Mouse (Mus musculus) kidney, adult 2 months (tissue): ENCODE data around the gene Fras1. TPM values are rescaled to one million over a fixed set of nuclear protein-coding genes. Genes with fewer than 3 reads are reported as not detected.

Source experiments
- DNase-seq: peaks from one replicate; pipeline ENCODE4 v3.0.0; 2021
- H3K27ac ChIP-seq: fragments of 200-500 bp; 2 replicates; pipeline ENCODE4 v1.5.1; 2012; ENCODE audit warnings: low read depth, low read length, control low read depth, inconsistent platforms; ENCODE audit not compliant: insufficient read depth
- H3K27me3 ChIP-seq: fragments of 200-500 bp; replicated peaks from 2 replicates; pipeline ENCODE4 v1.6.1; 2012; ENCODE audit warnings: mild to moderate bottlenecking, moderate library complexity, low read length, inconsistent platforms; ENCODE audit not compliant: control insufficient read depth, insufficient read depth
- H3K36me3 ChIP-seq: fragments of 200-500 bp; 2 replicates; pipeline ENCODE4 v1.6.1; 2012; ENCODE audit warnings: mild to moderate bottlenecking, moderate library complexity, low read length, inconsistent platforms; ENCODE audit not compliant: control insufficient read depth, insufficient read depth
- H3K4me1 ChIP-seq: fragments of 200-500 bp; 2 replicates; pipeline ENCODE4 v1.6.1; 2011; ENCODE audit warnings: low read length; ENCODE audit not compliant: control insufficient read depth, insufficient read depth
- H3K4me3 ChIP-seq: fragments of 200-500 bp; 2 replicates; pipeline ENCODE4 v1.5.1; 2011; ENCODE audit warnings: mild to moderate bottlenecking, low read depth, low read length, control low read depth; ENCODE audit not compliant: insufficient read depth
- CTCF ChIP-seq: fragments of 200-500 bp; conservative IDR thresholded peaks from 2 replicates; pipeline ENCODE4 v1.5.1; 2011; ENCODE audit warnings: low read depth, mild to moderate bottlenecking, control low read depth, low read length, moderate library complexity, mixed read lengths; ENCODE audit not compliant: insufficient read depth, insufficient read length
- POLR2A ChIP-seq: fragments of 200-500 bp; IDR thresholded peaks from one replicate; pipeline ENCODE4 v1.6.1; 2011; ENCODE audit warnings: low read depth, low read length, control low read depth
- WGBS: fragments of 180-500 bp; shearing (Covaris S2); methylation state at CpG from one replicate; pipeline ENCODE4 v1.1.7; 2018; 5-methylcytosine and 5-hydroxymethylcytosine counted together
- polyA plus RNA-seq: library from polyadenylated mRNA; depleted of rRNA; stranded (reverse); fragments of >200 nt; gene quantifications from 2 replicates; pipeline ENCODE4 v1.2.3, GENCODE M21; 2012

The Fras1 gene
- polyA plus RNA-seq, 1 experiment: 6.1 TPM

- 91% methylated on average over 6 of the region's 6 CpGs for WGBS
- no peak for DNase-seq
- Histone ChIP-seq H3K27ac (no peak overlapping the region), H3K36me3 (no peaks in the 10 kb centered on the region), H3K4me1 (peaks cover 2% of the 10 kb centered on the region), H3K4me3 (no peak overlapping the region), H3K27me3 (peaks cover 3% of the 10 kb centered on the region; the same call in 1 of the 2 replicates)
- TF ChIP-seq CTCF: no peak
- TF ChIP-seq POLR2A: no peak
Measured at GRCm38 (mm10) chr5:96797465-96797864, 423.7 kb downstream of the Fras1 start.

GRCm38 (mm10) chr5:96799165-96799564 lies 425.4 kb downstream of the Fras1 start:
- no peak overlapping the region for H3K4me3 ChIP-seq
- TF ChIP-seq POLR2A (no peak), CTCF (no peak)
- DNase-seq: no peak
- peaks cover 2% of the 10 kb centered on the region for H3K4me1 ChIP-seq
- H3K27me3 ChIP-seq: no peaks in the 10 kb centered on the region
- H3K36me3 ChIP-seq: no peaks in the 10 kb centered on the region
- 90% methylated on average over 9 of the region's 9 CpGs for WGBS
- H3K27ac ChIP-seq: no peak overlapping the region

- no peak for DNase-seq
- Histone ChIP-seq H3K4me3 (no peak overlapping the region), H3K27me3 (no peaks in the 10 kb centered on the region), H3K36me3 (no peaks in the 10 kb centered on the region), H3K27ac (no peak overlapping the region), H3K4me1 (peaks cover 2% of the 10 kb centered on the region)
- TF ChIP-seq POLR2A (no peak), CTCF (no peak)
- 83% methylated on average over 9 of the region's 9 CpGs for WGBS
Measured at GRCm38 (mm10) chr5:96799969-96800368, 426.2 kb downstream of the Fras1 start.

GRCm38 (mm10) chr5:96802185-96802584 lies 428.4 kb downstream of the Fras1 start:
- 21% methylated on average over 7 of the region's 7 CpGs for WGBS
- Histone ChIP-seq H3K4me1 (peaks cover 2% of the 10 kb centered on the region), H3K27me3 (no peaks in the 10 kb centered on the region), H3K4me3 (no peak overlapping the region), H3K36me3 (no peaks in the 10 kb centered on the region), H3K27ac (peak overlapping the region; percentile 5; the same call in 1 of the 2 replicates)
- peak; percentile 13 for DNase-seq
- TF ChIP-seq CTCF: no peak
- no peak for TF ChIP-seq POLR2A

GRCm38 (mm10) chr5:96803091-96803490 lies 429.3 kb downstream of the Fras1 start:
- peak overlapping the region; percentile 10; the same call in 1 of the 2 replicates for H3K27ac ChIP-seq
- no peaks in the 10 kb centered on the region for H3K27me3 ChIP-seq
- peak; percentile 68 for DNase-seq
- TF ChIP-seq CTCF (no peak), POLR2A (no peak)
- H3K4me1 ChIP-seq: peaks cover 2% of the 10 kb centered on the region
- H3K36me3 ChIP-seq: no peaks in the 10 kb centered on the region
- 33% methylated on average over 3 of the region's 3 CpGs for WGBS
- H3K4me3 ChIP-seq: no peak overlapping the region

- H3K36me3 ChIP-seq: no peaks in the 10 kb centered on the region
- no peaks in the 10 kb centered on the region for H3K27me3 ChIP-seq
- H3K4me3 ChIP-seq: no peak overlapping the region
- no peak overlapping the region for H3K27ac ChIP-seq
- no peak for TF ChIP-seq POLR2A
- TF ChIP-seq CTCF: no peak
- peak; percentile 78 for DNase-seq
- whole genome bisulfite sequencing: 54% methylated on average over 4 of the region's 4 CpGs
- H3K4me1 ChIP-seq: peaks cover 2% of the 10 kb centered on the region
Measured at GRCm38 (mm10) chr5:96804304-96804703, 430.5 kb downstream of the Fras1 start.

GRCm38 (mm10) chr5:96804813-96805212 lies 431.1 kb downstream of the Fras1 start:
- DNase-seq: no peak
- Histone ChIP-seq H3K36me3 (no peaks in the 10 kb centered on the region), H3K4me3 (no peak overlapping the region), H3K27me3 (no peaks in the 10 kb centered on the region), H3K27ac (0 out of 2 replicates have a peak overlapping the region, but pooled peaks have one; percentile 47), H3K4me1 (peaks cover 2% of the 10 kb centered on the region)
- TF ChIP-seq POLR2A (no peak), CTCF (no peak)
- 62% methylated on average over 3 of the region's 3 CpGs for WGBS
